Mouse (Mus musculus) CH12.LX (cell line): ENCODE measurements around the gene Gas2l3. TPM values are rescaled to one million over a fixed set of nuclear protein-coding genes. Genes with fewer than 3 reads are reported as not detected.

ENCODE experiments used
- DNase-seq: peaks from one replicate; pipeline ENCODE4 v3.0.0-alpha.2; 2013; ENCODE audit errors: extremely low read depth
- H3K27ac ChIP-seq: 2 replicates; pipeline ENCODE4 v1.5.1; 2012; ENCODE audit warnings: low read depth, mild to moderate bottlenecking, control low read depth, moderate library complexity; ENCODE audit not compliant: insufficient read depth
- H3K27me3 ChIP-seq: replicated peaks from 2 replicates; pipeline ENCODE3; 2012; ENCODE audit warnings: inconsistent platforms
- H3K36me3 ChIP-seq, 2 experiments: replicated peaks in 1 of 2; 2 replicates each; pipeline versions ENCODE3 to v1.6.1; 2012; ENCODE audit warnings: inconsistent platforms in 1 of 2, low read length in 1 of 2, mild to moderate bottlenecking in 1 of 2, mixed read lengths in 1 of 2, moderate library complexity in 1 of 2; ENCODE audit not compliant: control insufficient read depth in 1 of 2, insufficient read depth in 1 of 2
- H3K4me1 ChIP-seq, 2 experiments: 2 replicates each; pipeline ENCODE4 v1.6.1; 2012; ENCODE audit warnings: inconsistent platforms in 1 of 2, moderate library complexity in 1 of 2; ENCODE audit not compliant: insufficient read depth in 2 of 2, control insufficient read depth in 1 of 2
- H3K4me2 ChIP-seq: 2 replicates; pipeline ENCODE4 v1.6.1; 2012; ENCODE audit warnings: low read depth, mild to moderate bottlenecking, control low read depth; ENCODE audit not compliant: poor library complexity, insufficient read depth, severe bottlenecking
- H3K4me3 ChIP-seq, 3 experiments: fragments of 150-350 bp in 1 of 3; sonication (generic) in 1 of 3; replicated peaks in 1 of 3; 2 replicates each; pipeline versions ENCODE3 to v1.5.1; 2011 to 2012; ENCODE audit warnings: low read depth in 2 of 3, low read length in 2 of 3, mild to moderate bottlenecking in 2 of 3, moderate library complexity in 2 of 3, control low read depth in 1 of 3, improper control_type of control experiment in 1 of 3, inconsistent platforms in 1 of 3, mixed read lengths in 1 of 3; ENCODE audit not compliant: poor library complexity in 1 of 3
- H3K79me2 ChIP-seq: replicated peaks from 2 replicates; pipeline ENCODE4 v1.6.1; 2012; ENCODE audit warnings: mild to moderate bottlenecking, moderate library complexity; ENCODE audit not compliant: control insufficient read depth, poor library complexity, insufficient read depth, severe bottlenecking; ENCODE audit errors: extremely low read depth
- H3K9ac ChIP-seq: 2 replicates; pipeline ENCODE4 v1.6.1; 2012; ENCODE audit warnings: low read depth, mild to moderate bottlenecking, control low read depth, moderate library complexity; ENCODE audit not compliant: insufficient read depth
- H3K9me3 ChIP-seq: replicated peaks from 2 replicates; pipeline ENCODE3; 2012; ENCODE audit warnings: low read length, inconsistent platforms, mixed read lengths
- CHD1 ChIP-seq: IDR thresholded peaks from 2 replicates; pipeline ENCODE4 v1.6.1; 2012; ENCODE audit warnings: low read depth, low read length, improper control_type of control experiment, inconsistent platforms
- E2F4 ChIP-seq: IDR thresholded peaks from 2 replicates; pipeline ENCODE4 v1.6.1; 2011; ENCODE audit warnings: low read depth, low read length, improper control_type of control experiment; ENCODE audit not compliant: insufficient replicate concordance
- ELF1 ChIP-seq: IDR thresholded peaks from 2 replicates; pipeline ENCODE4 v1.6.1; 2014; ENCODE audit warnings: low read depth, mild to moderate bottlenecking, inconsistent platforms, low read length, improper control_type of control experiment
- EP300 ChIP-seq: IDR thresholded peaks from 2 replicates; pipeline ENCODE4 v1.6.1; 2011; ENCODE audit warnings: low read length, improper control_type of control experiment
- ETS1 ChIP-seq: conservative IDR thresholded peaks from 2 replicates; pipeline ENCODE4 v1.6.1; 2012; ENCODE audit warnings: low read depth, mild to moderate bottlenecking, inconsistent platforms, low read length, improper control_type of control experiment, moderate library complexity
- GABPA ChIP-seq: IDR thresholded peaks from 2 replicates; pipeline ENCODE4 v1.6.1; 2012; ENCODE audit warnings: low read depth, low read length, improper control_type of control experiment, inconsistent platforms; ENCODE audit not compliant: insufficient replicate concordance
- HCFC1 ChIP-seq: IDR thresholded peaks from 2 replicates; pipeline ENCODE4 v1.6.1; 2012; ENCODE audit warnings: low read depth, mild to moderate bottlenecking, inconsistent platforms, low read length, improper control_type of control experiment
- IRF4 ChIP-seq: IDR thresholded peaks from 2 replicates; pipeline ENCODE4 v1.6.1; 2014; ENCODE audit warnings: low read depth, mild to moderate bottlenecking, inconsistent platforms, low read length, improper control_type of control experiment
- JUN ChIP-seq: IDR thresholded peaks from 2 replicates; pipeline ENCODE4 v1.6.1; 2011; ENCODE audit warnings: low read depth, mild to moderate bottlenecking, low read length, improper control_type of control experiment, moderate library complexity; ENCODE audit not compliant: insufficient read depth
- MAZ ChIP-seq: IDR thresholded peaks from 2 replicates; pipeline ENCODE4 v1.6.1; 2012; ENCODE audit warnings: low read depth, mild to moderate bottlenecking, inconsistent platforms, low read length, improper control_type of control experiment, moderate library complexity
- NELFE ChIP-seq: IDR thresholded peaks from 2 replicates; pipeline ENCODE4 v1.6.1; 2011; ENCODE audit warnings: low read depth, low read length, improper control_type of control experiment
- POLR2A ChIP-seq: IDR thresholded peaks from 2 replicates; pipeline ENCODE4 v1.6.1; 2011; ENCODE audit warnings: low read depth, mild to moderate bottlenecking, improper control_type of control experiment, low read length
- POLR2AphosphoS2 ChIP-seq: IDR thresholded peaks from 2 replicates; pipeline ENCODE4 v1.6.1; 2011; ENCODE audit warnings: low read depth, low read length, improper control_type of control experiment
- RAD21 ChIP-seq: IDR thresholded peaks from 2 replicates; pipeline ENCODE4 v1.6.1; 2011; ENCODE audit warnings: low read depth, mild to moderate bottlenecking, low read length, improper control_type of control experiment, moderate library complexity
- SMC3 ChIP-seq: IDR thresholded peaks from 2 replicates; pipeline ENCODE4 v1.6.1; 2011; ENCODE audit warnings: low read depth, low read length, improper control_type of control experiment
- TBP ChIP-seq: conservative IDR thresholded peaks from 2 replicates; pipeline ENCODE4 v1.6.1; 2011; ENCODE audit warnings: low read depth, low read length, improper control_type of control experiment
- TCF12 ChIP-seq: IDR thresholded peaks from 2 replicates; pipeline ENCODE4 v1.6.1; 2014; ENCODE audit warnings: low read depth, mild to moderate bottlenecking, inconsistent platforms, low read length, improper control_type of control experiment
- UBTF ChIP-seq: IDR thresholded peaks from 2 replicates; pipeline ENCODE4 v1.6.1; 2012; ENCODE audit warnings: low read depth, mild to moderate bottlenecking, inconsistent platforms, low read length, improper control_type of control experiment, moderate library complexity
- USF1 ChIP-seq: IDR thresholded peaks from 2 replicates; pipeline ENCODE4 v1.6.1; 2014; ENCODE audit warnings: low read depth, mild to moderate bottlenecking, inconsistent platforms, low read length, improper control_type of control experiment
- USF2 ChIP-seq: conservative IDR thresholded peaks from 2 replicates; pipeline ENCODE4 v1.6.1; 2011; ENCODE audit warnings: low read depth, low read length, improper control_type of control experiment
- ZMIZ1 ChIP-seq: IDR thresholded peaks from 2 replicates; pipeline ENCODE4 v1.6.1; 2012; ENCODE audit warnings: low read depth, mild to moderate bottlenecking, inconsistent platforms, low read length, improper control_type of control experiment
- dilution Hi-C: fragments of 300-500 bp; cut with MboI; formaldehyde crosslinking; loops from 2 replicates; pipeline ENCODE4 v1.14.3; 2020; ENCODE audit warnings: low sequenced_read_pairs; ENCODE audit not compliant: extremely low pct_unique_long_range_greater_than_20kb, extremely low pct_ligation_motif_present
- in situ Hi-C: fragments of 300-500 bp; cut with MboI; formaldehyde crosslinking; loops from 3 replicates; pipeline ENCODE4 v1.14.3; 2019; ENCODE audit warnings: low sequenced_read_pairs, low pct_ligation_motif_present, low pct_unique_long_range_greater_than_20kb, mixed read lengths
- polyA plus RNA-seq: library from polyadenylated mRNA; unstranded; fragments of >175 nt; gene quantifications from 2 replicates; pipeline ENCODE4 v1.2.1, GENCODE M21; 2012; ENCODE audit warnings: low read depth; ENCODE audit not compliant: insufficient read length
- total RNA-seq, 2 experiments: library from RNA; depleted of rRNA; stranded (reverse); fragments of 300-350 nt in 1 of 2; fragments of >200 nt in 1 of 2; gene quantifications; 2 replicates each; pipeline ENCODE4 v1.2.3; 2012 to 2014

The Gas2l3 gene
- total and polyA plus RNA-seq, 3 experiments = 7.3 to 12.2 (median 9.4) TPM

DNA sequence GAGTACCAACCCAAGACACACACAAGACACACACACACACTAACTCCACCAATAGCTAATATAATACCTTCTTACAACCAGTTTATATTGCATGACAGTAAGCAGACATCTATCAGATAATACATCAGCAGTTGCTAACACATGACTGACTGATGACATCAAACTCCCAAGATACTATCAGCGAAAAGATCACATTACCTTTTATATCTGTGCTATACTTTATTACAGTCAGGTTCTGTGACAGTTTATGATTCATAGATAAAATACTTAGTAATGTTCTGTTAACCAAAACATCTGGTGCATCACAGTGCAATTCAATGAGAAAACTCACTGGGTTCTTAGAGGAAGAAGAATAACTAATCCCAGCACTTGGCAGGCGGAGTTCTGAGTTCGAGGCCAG is 1.8 kb downstream of the Gas2l3 start:
- H3K9ac ChIP-seq = no peak overlapping the region
- no peak overlapping the region for H3K4me3 ChIP-seq
- dilution Hi-C loops = no loop called here
- H3K36me3 ChIP-seq = peaks cover 6 to 36% of the 10 kb centered on the region in 2 experiments
- no peak for DNase-seq
- no peaks in the 10 kb centered on the region for H3K27me3 ChIP-seq
- peaks cover 0 to 22% of the 10 kb centered on the region in 2 experiments; a peak in 2 of 4 replicates for H3K4me1 ChIP-seq
- TF ChIP-seq E2F4 = no peak
- no peak for TF ChIP-seq MAZ
- TF ChIP-seq IRF4 = no peak
- TF ChIP-seq POLR2AphosphoS2 = no peak
- TF ChIP-seq NELFE = no peak
- no peak for TF ChIP-seq TBP
- TF ChIP-seq EP300 = no peak
- TF ChIP-seq CHD1 = no peak
- no peak for TF ChIP-seq USF2
- TF ChIP-seq POLR2A = no peak
- TF ChIP-seq ETS1 = no peak
- TF ChIP-seq UBTF = no peak
- no peak for TF ChIP-seq SMC3
- no peak for TF ChIP-seq HCFC1
- TF ChIP-seq JUN = no peak
- TF ChIP-seq ELF1 = no peak
- TF ChIP-seq RAD21 = no peak
- H3K4me2 ChIP-seq = 0 out of 2 replicates have a peak overlapping the region, but pooled peaks have one; percentile 14
- H3K27ac ChIP-seq = no peak overlapping the region
- peaks cover 4% of the 10 kb centered on the region for H3K9me3 ChIP-seq
- peaks cover 9% of the 10 kb centered on the region for H3K79me2 ChIP-seq
- in situ Hi-C loops = no loop called here

DNA sequence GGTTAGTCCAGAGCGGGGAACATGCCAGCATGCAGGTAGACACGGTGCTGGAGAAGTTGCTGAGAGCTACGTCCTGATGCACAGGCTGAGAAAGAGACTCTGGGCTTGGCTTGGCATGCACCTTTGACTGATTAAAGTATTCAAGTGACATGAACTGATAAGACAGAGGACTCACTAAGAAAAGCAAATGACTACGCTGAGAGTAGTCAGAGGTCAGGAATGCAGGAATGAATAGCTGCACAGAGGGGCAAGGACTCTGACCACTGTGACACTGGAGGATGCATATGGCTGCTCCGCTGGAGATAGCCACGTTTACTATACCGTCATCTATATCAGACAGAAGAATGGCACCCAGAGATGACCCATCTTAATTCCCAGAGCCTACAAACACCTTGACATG is 4.4 kb downstream of the Gas2l3 start:
- Histone ChIP-seq H3K4me1 (peaks cover 0 to 18% of the 10 kb centered on the region in 2 experiments; a peak in 2 of 4 replicates), H3K27me3 (no peaks in the 10 kb centered on the region), H3K36me3 (peaks cover 6 to 60% of the 10 kb centered on the region in 2 experiments), H3K9me3 (peaks cover 4% of the 10 kb centered on the region), H3K4me3 (no peak overlapping the region), H3K4me2 (no peak overlapping the region), H3K27ac (no peak overlapping the region), H3K9ac (no peak overlapping the region), H3K79me2 (peaks cover 9% of the 10 kb centered on the region)
- in situ Hi-C loops = no loop called here
- dilution Hi-C loops = no loop called here
- DNase-seq = no peak
- no peak for TF ChIP-seq TCF12
- no peak for TF ChIP-seq ZMIZ1
- TF ChIP-seq GABPA = no peak
- TF ChIP-seq HCFC1 = no peak
- TF ChIP-seq EP300 = no peak
- TF ChIP-seq USF1 = no peak
